Mouse (Mus musculus) urinary bladder, postnatal 25 days (tissue): ENCODE measurements at regions not wholly inside any gene's neighbourhood (a gene's known extent, or its start where the extent isn't known, plus 50 kb on each side); places are given as distances from the start of the nearest gene placed in this dataset.

Source experiments
- DNase-seq: peaks from one replicate; pipeline ENCODE4 v3.0.0; 2022; ENCODE audit warnings: low spot score

- DNase-seq: no peak
Measured at GRCm38 (mm10) chr11:104038271-104038800, 71.8 kb downstream of the Arf2 start.

GRCm38 (mm10) chr11:104045216-104045615 lies 78.7 kb downstream of the Arf2 start:
- DNase-seq: no peak

DNA sequence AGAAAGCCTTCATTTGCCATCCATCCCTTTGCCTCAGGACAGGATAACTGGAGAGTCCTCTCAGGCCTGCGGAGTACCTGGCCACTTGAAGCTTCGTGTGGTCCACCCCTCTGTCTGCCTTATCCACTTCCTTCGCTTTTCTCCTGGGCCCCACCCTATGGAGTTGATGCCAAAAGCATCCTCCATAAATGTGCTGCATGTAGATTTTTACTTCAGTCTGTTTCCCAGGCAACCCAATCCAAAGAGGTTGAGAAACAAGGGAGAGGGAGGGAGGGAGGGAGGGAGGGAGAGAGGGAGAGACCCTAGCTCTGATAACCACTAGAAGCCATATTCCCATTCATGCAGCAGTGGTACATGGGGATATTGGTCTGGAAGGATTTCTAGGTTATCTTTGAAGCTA lies 80.7 kb upstream of the Crhr1 start:
- DNase-seq: no peak

- peak; percentile 5 for DNase-seq
Measured at GRCm38 (mm10) chr11:104053242-104053641, 79.4 kb upstream of the Crhr1 start.

DNA sequence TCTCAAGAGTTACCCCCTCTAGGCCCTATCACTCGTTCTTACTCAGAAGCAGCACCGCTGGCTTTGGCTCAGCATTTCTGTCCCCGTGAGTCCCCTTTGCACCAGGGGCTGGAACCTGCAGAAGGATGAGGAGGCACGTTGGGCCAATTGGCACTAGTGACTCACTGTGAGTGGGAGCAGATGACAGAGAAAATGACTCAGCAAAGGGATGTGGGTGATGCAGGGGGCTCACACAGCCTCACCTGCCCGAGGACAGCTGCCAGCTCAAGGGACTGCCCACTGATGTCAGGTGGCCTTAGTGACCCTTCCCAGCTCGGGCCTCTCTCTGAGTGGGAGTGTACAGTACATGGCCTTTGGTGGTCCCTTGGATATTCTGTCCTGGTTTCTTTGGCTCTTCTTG lies 76.7 kb upstream of the Crhr1 start:
- DNase-seq: no peak

- no peak for DNase-seq
Measured at GRCm38 (mm10) chr11:104057046-104057445, 75.6 kb upstream of the Crhr1 start.

GRCm38 (mm10) chr11:104058600-104058999 lies 74.1 kb upstream of the Crhr1 start:
- DNase-seq: no peak

- no peak for DNase-seq
Measured at GRCm38 (mm10) chr11:104059085-104059484, 73.6 kb upstream of the Crhr1 start.

GRCm38 (mm10) chr11:104061361-104061760 lies 71.3 kb upstream of the Crhr1 start:
- no peak for DNase-seq

DNA sequence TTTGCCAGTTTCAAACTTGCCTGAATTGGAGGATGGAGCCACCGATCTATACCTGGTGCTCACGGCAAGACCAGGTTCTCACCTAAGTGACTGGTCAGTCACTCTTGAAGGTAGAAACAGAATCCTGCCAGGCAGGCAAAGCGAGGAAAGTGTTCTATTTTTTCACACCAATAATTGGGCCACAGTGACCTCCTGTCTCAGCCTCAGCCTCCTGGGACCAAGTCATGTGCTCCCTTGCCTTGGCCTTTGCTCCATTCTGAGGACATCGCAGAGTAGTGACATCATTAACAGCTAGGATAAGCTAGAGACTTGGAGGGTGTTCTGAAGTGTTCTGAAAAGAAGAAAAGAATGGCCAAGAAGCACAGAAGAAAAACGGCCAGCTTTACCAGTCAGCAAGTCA lies 67.5 kb upstream of the Crhr1 start:
- no peak for DNase-seq

- DNase-seq: no peak
Measured at GRCm38 (mm10) chr11:104072591-104073183, 60.0 kb upstream of the Crhr1 start.

- DNase-seq: no peak
Measured at GRCm38 (mm10) chr11:104074763-104075162, 57.9 kb upstream of the Crhr1 start.

DNA sequence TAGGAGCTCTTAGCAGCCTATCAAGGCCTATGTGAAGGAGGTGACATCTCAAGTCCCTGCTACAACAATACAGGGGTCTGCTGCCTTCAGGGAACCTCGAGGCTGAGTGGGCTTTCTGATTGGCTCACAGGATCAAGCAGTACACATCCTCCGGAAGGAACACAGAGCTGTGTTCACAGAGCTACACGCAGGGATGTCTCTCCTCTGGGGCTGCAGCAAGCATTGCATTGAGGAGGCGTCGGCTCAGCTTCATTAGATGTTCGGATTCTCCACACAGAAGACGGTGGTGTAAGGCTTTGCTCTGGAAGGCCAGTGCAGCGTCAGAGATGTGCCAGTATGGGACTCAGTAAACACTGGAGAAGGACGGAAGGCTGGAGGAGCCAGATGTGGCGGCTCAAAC lies 57.3 kb upstream of the Crhr1 start:
- DNase-seq: no peak

GRCm38 (mm10) chr11:104082083-104082482 lies 50.6 kb upstream of the Crhr1 start:
- DNase-seq: no peak
